Mouse (Mus musculus) G1E (cell line): ENCODE results near the gene Nacc2. TPM values are rescaled to one million over a fixed set of nuclear protein-coding genes. Genes with fewer than 3 reads are reported as not detected.

Experiments used
- ATAC-seq: 2 replicates; pipeline ENCODE4 v1.8.0; 2016; ENCODE audit warnings: mild to moderate bottlenecking; ENCODE audit not compliant: insufficient number of reproducible peaks, poor library complexity, low FRiP score, severe bottlenecking; ENCODE audit errors: extremely low read depth
- DNase-seq: peaks from one replicate; pipeline ENCODE4 v3.0.0; 2012; ENCODE audit warnings: low spot score
- H3K27me3 ChIP-seq: 2 replicates; pipeline ENCODE4 v1.6.1; 2012; ENCODE audit warnings: mild to moderate bottlenecking, low read length, inconsistent platforms; ENCODE audit not compliant: insufficient read depth
- H3K36me3 ChIP-seq: replicated peaks from 2 replicates; pipeline ENCODE3; 2012; ENCODE audit warnings: mild to moderate bottlenecking, inconsistent platforms
- H3K4me1 ChIP-seq: 2 replicates; pipeline ENCODE4 v1.6.1; 2012; ENCODE audit warnings: low read depth, low read length, inconsistent platforms, mixed read lengths; ENCODE audit not compliant: insufficient read depth
- H3K4me3 ChIP-seq: 2 replicates; pipeline ENCODE4 v1.5.1; 2012; ENCODE audit warnings: low read depth, mild to moderate bottlenecking, inconsistent platforms, low read length, moderate library complexity, mixed read lengths
- H3K9me3 ChIP-seq: replicated peaks from 2 replicates; pipeline ENCODE4 v1.6.1; 2012; ENCODE audit warnings: inconsistent platforms
- CTCF ChIP-seq: IDR thresholded peaks from 2 replicates; pipeline ENCODE4 v1.5.1; 2012; ENCODE audit warnings: low read depth, low read length, inconsistent platforms, mixed read lengths
- GATA1 ChIP-seq: IDR thresholded peaks from 2 replicates; pipeline ENCODE4 v1.6.1; 2012; ENCODE audit warnings: borderline replicate concordance, low read length, inconsistent platforms, mixed read lengths
- GATA2 ChIP-seq: IDR thresholded peaks from 2 replicates; pipeline ENCODE4 v1.6.1; 2012; ENCODE audit warnings: low read depth, low read length, inconsistent platforms, borderline replicate concordance
- POLR2AphosphoS5 ChIP-seq: IDR thresholded peaks from 2 replicates; pipeline ENCODE4 v1.6.1; 2012; ENCODE audit warnings: low read depth, low read length, inconsistent platforms; ENCODE audit not compliant: insufficient replicate concordance
- TAL1 ChIP-seq: conservative IDR thresholded peaks from 2 replicates; pipeline ENCODE4 v1.6.1; 2012; ENCODE audit warnings: low read depth, low read length, inconsistent platforms, mixed read lengths
- polyA plus RNA-seq: library from polyadenylated mRNA; stranded (reverse); fragments of >175 nt; gene quantifications from 2 replicates; pipeline ENCODE4 v1.2.3, GENCODE M21; 2012
- total RNA-seq, 2 experiments: library from RNA; stranded (forward) in 1 of 2; stranded (reverse) in 1 of 2; fragments of 200-1000 nt in 1 of 2; fragments of >200 nt in 1 of 2; fragmentation: Nextera tagmentation in 1 of 2; gene quantifications; 2 replicates each; pipeline ENCODE4 v1.2.3; 2014 to 2017

The Nacc2 gene
- total and polyA plus RNA-seq, 3 experiments, result 2.0 to 4.3 (median 2.6) TPM

- no peak for DNase-seq
- peaks cover 42% of the 10 kb centered on the region for H3K27me3 ChIP-seq
- no peak overlapping the region for H3K4me3 ChIP-seq
- no peak for ATAC-seq
- no peaks in the 10 kb centered on the region for H3K36me3 ChIP-seq
- TF ChIP-seq CTCF (no peak), GATA1 (no peak), POLR2AphosphoS5 (no peak), GATA2 (no peak), TAL1 (no peak)
- H3K4me1 ChIP-seq, result no peaks in the 10 kb centered on the region
- H3K9me3 ChIP-seq, result no peaks in the 10 kb centered on the region
Measured at GRCm38 (mm10) chr2:26086505-26086904, 36.5 kb downstream of the Nacc2 start.

- H3K4me1 ChIP-seq, result no peaks in the 10 kb centered on the region
- H3K36me3 ChIP-seq, result no peaks in the 10 kb centered on the region
- no peak for DNase-seq
Measured at GRCm38 (mm10) chr2:26082883-26083282, 40.1 kb downstream of the Nacc2 start.

GRCm38 (mm10) chr2:26080830-26081229, 42.2 kb downstream of the Nacc2 start:
- no peak for TF ChIP-seq POLR2AphosphoS5
- TF ChIP-seq GATA1, result no peak
- no peak for TF ChIP-seq CTCF
- TF ChIP-seq GATA2, result no peak
- TF ChIP-seq TAL1, result no peak
- Histone ChIP-seq H3K9me3 (no peaks in the 10 kb centered on the region), H3K4me3 (no peak overlapping the region), H3K36me3 (no peaks in the 10 kb centered on the region), H3K27me3 (peaks cover 5% of the 10 kb centered on the region; the same call in 1 of the 2 replicates), H3K4me1 (no peaks in the 10 kb centered on the region)
- DNase-seq (no peak), ATAC-seq (no peak)

More at GRCm38 (mm10) chr2:26082883-26083282, 40.1 kb downstream of the Nacc2 start:
- no peak for TF ChIP-seq POLR2AphosphoS5
- TF ChIP-seq TAL1, result no peak
- no peak for ATAC-seq
- Histone ChIP-seq H3K4me3 (no peak overlapping the region), H3K27me3 (peaks cover 22% of the 10 kb centered on the region), H3K9me3 (no peaks in the 10 kb centered on the region)

GRCm38 (mm10) chr2:26079409-26079808, 43.6 kb downstream of the Nacc2 start:
- Histone ChIP-seq H3K4me1 (no peaks in the 10 kb centered on the region), H3K9me3 (no peaks in the 10 kb centered on the region), H3K4me3 (no peak overlapping the region), H3K36me3 (no peaks in the 10 kb centered on the region), H3K27me3 (peaks cover 7% of the 10 kb centered on the region; the same call in 1 of the 2 replicates)
- no peak for TF ChIP-seq CTCF
- no peak for DNase-seq
- ATAC-seq, result no peak

GRCm38 (mm10) chr2:26077068-26077467, 46.0 kb downstream of the Nacc2 start:
- H3K4me3 ChIP-seq, result no peak overlapping the region
- no peaks in the 10 kb centered on the region for H3K4me1 ChIP-seq
- no peak for TF ChIP-seq POLR2AphosphoS5
- TF ChIP-seq GATA1, result no peak
- no peak for TF ChIP-seq GATA2
- no peak for TF ChIP-seq TAL1
- TF ChIP-seq CTCF, result no peak
- ATAC-seq (no peak), DNase-seq (no peak)
- peaks cover 11% of the 10 kb centered on the region; the same call in 1 of the 2 replicates for H3K27me3 ChIP-seq
- H3K36me3 ChIP-seq, result no peaks in the 10 kb centered on the region
- no peaks in the 10 kb centered on the region for H3K9me3 ChIP-seq

GRCm38 (mm10) chr2:26076121-26076520, 46.9 kb downstream of the Nacc2 start:
- no peak for DNase-seq
- ATAC-seq, result no peak
- no peaks in the 10 kb centered on the region for H3K4me1 ChIP-seq
- no peak for TF ChIP-seq POLR2AphosphoS5
- no peak for TF ChIP-seq TAL1
- no peak for TF ChIP-seq GATA2
- TF ChIP-seq CTCF, result no peak
- TF ChIP-seq GATA1, result no peak
- H3K4me3 ChIP-seq, result no peak overlapping the region
- peaks cover 11% of the 10 kb centered on the region; the same call in 1 of the 2 replicates for H3K27me3 ChIP-seq
- no peaks in the 10 kb centered on the region for H3K9me3 ChIP-seq
- H3K36me3 ChIP-seq, result no peaks in the 10 kb centered on the region

GRCm38 (mm10) chr2:26074551-26074950, 48.5 kb downstream of the Nacc2 start:
- ATAC-seq (no peak), DNase-seq (no peak)
- Histone ChIP-seq H3K36me3 (no peaks in the 10 kb centered on the region), H3K4me1 (no peaks in the 10 kb centered on the region), H3K27me3 (peaks cover 10% of the 10 kb centered on the region; the same call in 1 of the 2 replicates), H3K4me3 (no peak overlapping the region), H3K9me3 (no peaks in the 10 kb centered on the region)
- no peak for TF ChIP-seq CTCF
- TF ChIP-seq POLR2AphosphoS5, result no peak
- no peak for TF ChIP-seq GATA2
- no peak for TF ChIP-seq TAL1
- no peak for TF ChIP-seq GATA1
